Mouse (Mus musculus): ENCODE results near the gene Emsy.
A peak's percentile ranks its signal among the peaks of the same experiment; 100 is the strongest.

Emsy gene

GRCm38 (mm10) chr7:98577461-98577860 lies 79.1 kb downstream of the Emsy start:
- no peak for DNase-seq (ENCODE audit: low spot score in 2 of 2)

- DNase-seq (ENCODE audit: low spot score in 2 of 2), result no peak
These were observed 80.8 kb downstream of the Emsy start for GRCm38 (mm10) chr7:98575651-98576239.

- no peak for DNase-seq (ENCODE audit: low spot score in 2 of 2)
These were observed 81.8 kb downstream of the Emsy start for GRCm38 (mm10) chr7:98574771-98575191.

GRCm38 (mm10) chr7:98574271-98574670 lies 82.3 kb downstream of the Emsy start:
- DNase-seq (ENCODE audit: low spot score in 2 of 2), result no peak

- DNase-seq (ENCODE audit: low spot score in 2 of 2), result no peak
These were observed 83.3 kb downstream of the Emsy start for GRCm38 (mm10) chr7:98573231-98573781.

GRCm38 (mm10) chr7:98572223-98572868 lies 84.2 kb downstream of the Emsy start:
- DNase-seq (ENCODE audit: low spot score in 2 of 2), result no peak

GRCm38 (mm10) chr7:98570824-98571505 lies 85.6 kb downstream of the Emsy start:
- DNase-seq (ENCODE audit: low spot score in 2 of 2), result no peak

GRCm38 (mm10) chr7:98567056-98567455 lies 89.5 kb downstream of the Emsy start:
- no peak for DNase-seq (ENCODE audit: low spot score in 2 of 2)

- DNase-seq (ENCODE audit: low spot score in 2 of 2), result peak in 1 of 2 experiments; percentile 28
These were observed 91.8 kb downstream of the Emsy start for GRCm38 (mm10) chr7:98564607-98565364.

- no peak for DNase-seq (ENCODE audit: low spot score in 2 of 2)
These were observed 92.6 kb downstream of the Emsy start for GRCm38 (mm10) chr7:98563991-98564390.

- DNase-seq (ENCODE audit: low spot score in 2 of 2), result no peak
These were observed 93.6 kb downstream of the Emsy start for GRCm38 (mm10) chr7:98562966-98563365.

GRCm38 (mm10) chr7:98562186-98562585 lies 94.4 kb downstream of the Emsy start:
- no peak for DNase-seq (ENCODE audit: low spot score in 2 of 2)

GRCm38 (mm10) chr7:98561556-98562164 lies 94.9 kb downstream of the Emsy start:
- no peak for DNase-seq (ENCODE audit: low spot score in 2 of 2)

- DNase-seq (ENCODE audit: low spot score in 2 of 2), result no peak
These were observed 98.3 kb downstream of the Emsy start for GRCm38 (mm10) chr7:98558128-98558921.

GRCm38 (mm10) chr7:98556767-98557394 lies 99.7 kb downstream of the Emsy start:
- DNase-seq (ENCODE audit: low spot score in 2 of 2), result no peak

- no peak for DNase-seq (ENCODE audit: low spot score in 2 of 2)
These were observed 105.5 kb downstream of the Emsy start for GRCm38 (mm10) chr7:98551041-98551440.

- DNase-seq (ENCODE audit: low spot score in 2 of 2), result no peak
These were observed 106.0 kb downstream of the Emsy start for GRCm38 (mm10) chr7:98550596-98550995.

- DNase-seq (ENCODE audit: low spot score in 2 of 2), result no peak
These were observed 107.7 kb downstream of the Emsy start for GRCm38 (mm10) chr7:98548839-98549238.

- DNase-seq (ENCODE audit: low spot score in 2 of 2), result no peak
These were observed 112.0 kb downstream of the Emsy start for GRCm38 (mm10) chr7:98544556-98544955.

GRCm38 (mm10) chr7:98543853-98544370 lies 112.7 kb downstream of the Emsy start:
- DNase-seq (ENCODE audit: low spot score in 2 of 2), result no peak
